Mouse (Mus musculus): Measurements from ENCODE around the gene Vmn1r48. TPM values are rescaled to one million over a fixed set of nuclear protein-coding genes. Genes with fewer than 3 reads are reported as not detected.
"Not testable (repeated sequence)": the region's sequence is repeated elsewhere in the genome, so short reads cannot be mapped to it uniquely, and the experiment has no call there.

Gene Vmn1r48
- not detected in 2 replicates for polyA plus RNA-seq (2011; ENCODE audit: insufficient read depth, insufficient read length, low replicate concordance, missing spikeins)

GRCm38 (mm10) chr6:90036741-90037140, at the start of gene Vmn1r48:
Vmn1r48 (minus strand) TSS chr6:90036841.
- not testable (repeated sequence) for H3K27ac ChIP-seq (ENCODE audit: control insufficient read depth, insufficient read depth, low read depth, low read length, poor library complexity); H3K4me3 ChIP-seq (replicated peaks; ENCODE audit: control insufficient read depth, low read depth, low read length); H3K4me1 ChIP-seq (ENCODE audit: control insufficient read depth, insufficient read depth, low read length)
- WGBS: no CpG with 5 or more reads among the region's 2 CpGs

GRCm38 (mm10) chr6:90078406-90078805, 41.8 kb upstream of the Vmn1r48 start, which contains the start of gene Vmn1r49:
Vmn1r49 (minus strand) TSS chr6:90078506.
- Histone ChIP-seq H3K27ac (ENCODE audit: control insufficient read depth, insufficient read depth, low read depth, low read length, poor library complexity) (no peak within 1 kb of the TSS), H3K4me3 (replicated peaks; ENCODE audit: control insufficient read depth, low read depth, low read length) (no peak within 1 kb of the TSS), H3K4me1 (ENCODE audit: control insufficient read depth, insufficient read depth, low read length) (no peaks in the 10 kb centered on the region)
- TF ChIP-seq CTCF (IDR thresholded peaks at IDR 0.05; ENCODE audit: control insufficient read depth, insufficient read depth, low read length) (no peak), POLR2A (IDR thresholded peaks at IDR 0.05; ENCODE audit: borderline replicate concordance, control insufficient read depth, low read depth, low read length) (no peak)
- WGBS: 78% methylated on average over 4 of the region's 4 CpGs

GRCm38 (mm10) chr6:90015847-90016246, 20.8 kb downstream of the Vmn1r48 start, which contains the start of gene Vmn1r47:
Vmn1r47 (plus strand) TSS chr6:90016147.
- not testable (repeated sequence) for H3K27ac ChIP-seq (ENCODE audit: control insufficient read depth, insufficient read depth, low read depth, low read length, poor library complexity); H3K4me1 ChIP-seq (ENCODE audit: control insufficient read depth, insufficient read depth, low read length); H3K4me3 ChIP-seq (replicated peaks; ENCODE audit: control insufficient read depth, low read depth, low read length)
- 93% methylated on average over 1 of the region's 1 CpGs for WGBS

- no peaks in the 10 kb centered on the region for H3K4me1 ChIP-seq (ENCODE audit: control insufficient read depth, insufficient read depth, low read length)
- H3K27ac ChIP-seq (ENCODE audit: control insufficient read depth, insufficient read depth, low read depth, low read length, poor library complexity): no peak overlapping the region
- 24% methylated on average over 1 of the region's 1 CpGs for WGBS
- no peak overlapping the region for H3K4me3 ChIP-seq (replicated peaks; ENCODE audit: control insufficient read depth, low read depth, low read length)
- TF ChIP-seq CTCF (IDR thresholded peaks at IDR 0.05; ENCODE audit: control insufficient read depth, insufficient read depth, low read length) (no peak), POLR2A (IDR thresholded peaks at IDR 0.05; ENCODE audit: borderline replicate concordance, control insufficient read depth, low read depth, low read length) (no peak)
Observed at GRCm38 (mm10) chr6:89985989-89986388, 50.7 kb downstream of the Vmn1r48 start.

Other genes with a start within 250 kb of the Vmn1r48 start
- not detected in 2 replicates for gene Vmn1r42, start 160.4 kb downstream of the Vmn1r48 start, polyA plus RNA-seq (2011; ENCODE audit: insufficient read depth, insufficient read length, low replicate concordance, missing spikeins)
- not detected in 2 replicates for gene Vmn1r43, start 160.4 kb downstream of the Vmn1r48 start, polyA plus RNA-seq (2011; ENCODE audit: insufficient read depth, insufficient read length, low replicate concordance, missing spikeins)
- gene Vmn1r44, start 153.2 kb downstream of the Vmn1r48 start, polyA plus RNA-seq (2011; ENCODE audit: insufficient read depth, insufficient read length, low replicate concordance, missing spikeins): not detected in 2 replicates
- not detected in 2 replicates for gene Vmn1r45, start 96.2 kb downstream of the Vmn1r48 start, polyA plus RNA-seq (2011; ENCODE audit: insufficient read depth, insufficient read length, low replicate concordance, missing spikeins)
- not detected in 2 replicates for gene Vmn1r46, start 67.5 kb downstream of the Vmn1r48 start, polyA plus RNA-seq (2011; ENCODE audit: insufficient read depth, insufficient read length, low replicate concordance, missing spikeins)
- gene Vmn1r47, start 20.7 kb downstream of the Vmn1r48 start, polyA plus RNA-seq (2011; ENCODE audit: insufficient read depth, insufficient read length, low replicate concordance, missing spikeins): not detected in 2 replicates
- gene Vmn1r49, start 41.7 kb upstream of the Vmn1r48 start, polyA plus RNA-seq (2011; ENCODE audit: insufficient read depth, insufficient read length, low replicate concordance, missing spikeins): not detected in 2 replicates
- gene Vmn1r50, start 64.6 kb upstream of the Vmn1r48 start, polyA plus RNA-seq (2011; ENCODE audit: insufficient read depth, insufficient read length, low replicate concordance, missing spikeins): not detected in 2 replicates
- gene Vmn1r51, start 85.8 kb upstream of the Vmn1r48 start, polyA plus RNA-seq (2011; ENCODE audit: insufficient read depth, insufficient read length, low replicate concordance, missing spikeins): not detected in 2 replicates
- not detected in 2 replicates for gene Vmn1r52, start 138.0 kb upstream of the Vmn1r48 start, polyA plus RNA-seq (2011; ENCODE audit: insufficient read depth, insufficient read length, low replicate concordance, missing spikeins)
- gene V1ra8, start 166.0 kb upstream of the Vmn1r48 start, polyA plus RNA-seq (2011; ENCODE audit: insufficient read depth, insufficient read length, low replicate concordance, missing spikeins): not detected in 2 replicates
- not detected in 2 replicates for gene Vmn1r53, start 187.6 kb upstream of the Vmn1r48 start, polyA plus RNA-seq (2011; ENCODE audit: insufficient read depth, insufficient read length, low replicate concordance, missing spikeins)
- not detected in 2 replicates for gene Vmn1r54, start 209.5 kb upstream of the Vmn1r48 start, polyA plus RNA-seq (2011; ENCODE audit: insufficient read depth, insufficient read length, low replicate concordance, missing spikeins)

All from bone marrow, adult 2 months (tissue).